ENCODE assay signal across 20 mouse cellular contexts in the genomic region with DNA sequence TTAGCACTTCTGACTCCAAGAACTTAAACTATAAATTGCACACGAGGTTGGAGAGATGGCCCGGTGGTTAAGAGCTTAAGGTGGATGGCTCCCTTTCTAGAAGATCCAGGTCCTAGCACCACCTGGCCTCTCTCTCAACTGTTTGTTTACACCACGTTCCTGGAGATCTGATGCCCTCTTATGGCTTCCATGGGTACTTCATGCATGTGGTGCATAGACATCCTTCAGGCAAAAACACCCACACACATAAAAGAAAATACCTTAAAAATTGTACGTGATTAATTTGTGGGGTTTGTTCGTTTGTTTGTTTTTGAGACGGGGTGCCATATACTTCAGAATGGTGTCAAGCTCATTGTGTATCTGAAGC. TPM values are rescaled to one million over a fixed set of nuclear protein-coding genes. Genes with fewer than 3 reads are reported as not detected.
A peak's percentile ranks its signal among the peaks of the same experiment; 100 is the strongest.
DNase-seq lines count a peak whose midpoint lies in the region; ATAC-seq and TF ChIP-seq lines count a peak whose summit lies in the region.
"Had no signal": no experiment of that assay in that cellular context is flagged by ENCODE, and none has a peak within 500 bp of the region (broad histone marks: within the 10 kb centered on the region; RNA-seq: fewer than 3 reads in every experiment).

No protein-coding gene starts in this region.

- no peak for ATAC-seq in kidney, embryonic 15.5 days (replicated peaks; ENCODE audit: low FRiP score)
- peak; percentile 36; the same call in 1 of the 2 replicates for ATAC-seq in common myeloid progenitor, adult 5-6 weeks (replicated peaks; ENCODE audit: low read depth, poor library complexity, severe bottlenecking)

- TF ChIP-seq CTCF in kidney, adult 2 months (conservative IDR thresholded peaks at IDR 0.05; ENCODE audit: insufficient read depth, insufficient read length, low read depth, low read length): peak; percentile 19; the same call in 1 of the 2 replicates
- peak; percentile 19 for TF ChIP-seq CTCF in ES-Bruce4 (IDR thresholded peaks at IDR 0.05; ENCODE audit: low read depth, low read length)

- H3K9me3 ChIP-seq in kidney, embryonic 15.5 days (replicated peaks): no peaks in the 10 kb centered on the region
- H3K9me3 ChIP-seq in ES-Bruce4 (replicated peaks; ENCODE audit: control insufficient read depth, insufficient read depth, low read length, poor library complexity, severe bottlenecking): no peaks in the 10 kb centered on the region
- H3K9me3 ChIP-seq: limb, embryonic 13.5 days; lung, embryonic 15.5 days; midbrain, embryonic 10.5 days had no signal

- H3K4me3 ChIP-seq in kidney, adult 2 months (ENCODE audit: insufficient read depth, low read depth, low read length): no peak overlapping the region
- no peak overlapping the region for H3K4me3 ChIP-seq in kidney, embryonic 15.5 days (replicated peaks)
- H3K4me3 ChIP-seq in ES-Bruce4 (ENCODE audit: low read depth, low read length): no peak overlapping the region
- H3K4me3 ChIP-seq: limb, embryonic 13.5 days; lung, embryonic 15.5 days; midbrain, embryonic 10.5 days; myocyte had no signal

- TF ChIP-seq POLR2A in kidney, adult 2 months (IDR thresholded peaks at IDR 0.05; ENCODE audit: low read depth, low read length): no peak
- no peak for TF ChIP-seq POLR2A in ES-Bruce4 (IDR thresholded peaks at IDR 0.05; ENCODE audit: insufficient read depth, low read length)

- no peak overlapping the region for H3K4me2 ChIP-seq in kidney, embryonic 15.5 days
- H3K4me2 ChIP-seq: limb, embryonic 13.5 days; lung, embryonic 15.5 days had no signal

- no peaks in the 10 kb centered on the region for H3K4me1 ChIP-seq in kidney, adult 2 months (ENCODE audit: control insufficient read depth, insufficient read depth, low read length)
- H3K4me1 ChIP-seq in kidney, embryonic 15.5 days: no peaks in the 10 kb centered on the region
- H3K4me1 ChIP-seq in ES-Bruce4 (ENCODE audit: control insufficient read depth, insufficient read depth, low read length): no peaks in the 10 kb centered on the region
- H3K4me1 ChIP-seq: limb, embryonic 13.5 days; lung, embryonic 15.5 days; midbrain, embryonic 10.5 days had no signal

- H3K9ac ChIP-seq in kidney, embryonic 15.5 days: no peak overlapping the region
- no peak overlapping the region for H3K9ac ChIP-seq in ES-Bruce4 (ENCODE audit: low read depth, poor library complexity, severe bottlenecking)
- H3K9ac ChIP-seq: limb, embryonic 13.5 days; lung, embryonic 15.5 days had no signal

- H3K27me3 ChIP-seq in kidney, adult 2 months (replicated peaks; ENCODE audit: control insufficient read depth, insufficient read depth, low read length): no peaks in the 10 kb centered on the region
- no peaks in the 10 kb centered on the region for H3K27me3 ChIP-seq in kidney, embryonic 15.5 days
- no peaks in the 10 kb centered on the region for H3K27me3 ChIP-seq in ES-Bruce4 (ENCODE audit: control insufficient read depth, insufficient read depth, low read length, poor library complexity, severe bottlenecking)
- H3K27me3 ChIP-seq: limb, embryonic 13.5 days; lung, embryonic 15.5 days had no signal

- H3K36me3 ChIP-seq in kidney, adult 2 months (ENCODE audit: control insufficient read depth, insufficient read depth, low read length): no peaks in the 10 kb centered on the region
- no peaks in the 10 kb centered on the region for H3K36me3 ChIP-seq in kidney, embryonic 15.5 days
- no peaks in the 10 kb centered on the region for H3K36me3 ChIP-seq in ES-Bruce4 (ENCODE audit: control insufficient read depth, insufficient read depth, low read length, poor library complexity, severe bottlenecking)
- H3K36me3 ChIP-seq: limb, embryonic 13.5 days; lung, embryonic 15.5 days; midbrain, embryonic 10.5 days had no signal

- WGBS in kidney, adult 2 months: 81% methylated on average over 6 of the region's 6 CpGs
- WGBS in kidney, embryonic 15.5 days: 79% methylated on average over 6 of the region's 6 CpGs

- TF ChIP-seq EP300 in ES-Bruce4 (IDR thresholded peaks at IDR 0.05; ENCODE audit: insufficient read depth, low read depth, low read length): no peak

- no peak overlapping the region for H3K27ac ChIP-seq in kidney, adult 2 months (ENCODE audit: insufficient read depth, low read depth, low read length)
- H3K27ac ChIP-seq in kidney, embryonic 15.5 days: no peak overlapping the region
- H3K27ac ChIP-seq in ES-Bruce4 (ENCODE audit: insufficient read depth, low read length): no peak overlapping the region
- H3K27ac ChIP-seq: limb, embryonic 13.5 days; lung, embryonic 15.5 days; midbrain, embryonic 10.5 days had no signal

- no peak for DNase-seq in kidney, adult 2 months
- DNase-seq in 416B (ENCODE audit: low read depth): peak; percentile 29
- DNase-seq in right cerebral cortex, postnatal 4 days: no peak
- no peak for DNase-seq in T-cell, adult 2 months (ENCODE audit: low spot score)
- DNase-seq: adrenal gland, adult 8-10 months; cerebellum, adult 9-11 months; heart, adult 18-20 months; heart, postnatal 4 days; kidney, postnatal 36 days; layer of hippocampus, postnatal 36 days had no signal

RNA-seq across cellular contexts. Expression of a gene that starts 10.6 kb away (rescaled TPM):
- 1.0 and 2.0 TPM in 2 replicates for polyA plus RNA-seq in kidney, adult 2 months (2012; rRNA removed)
- polyA plus RNA-seq in kidney, embryonic 15.5 days (2015; fragmentation: Nextera tagmentation; extraction: Ambion mirVana): not detected in 2 replicates
- not detected in 2 replicates for polyA plus RNA-seq in ES-Bruce4 (2011; ENCODE audit: insufficient read depth, insufficient read length, low read depth, missing spikeins)
- not detected in 2 replicates for total RNA-seq in common myeloid progenitor, adult 5-6 weeks (2017)
- total RNA-seq: adrenal gland, adult 8-10 months; heart, adult 18-20 months; heart, postnatal 4 days; layer of hippocampus, postnatal 36 days had no signal
- polyA plus RNA-seq: embryonic facial prominence, embryonic 11.5 days; forebrain, embryonic 11.5 days; intestine, embryonic 14.5 days; limb, embryonic 13.5 days; lung, embryonic 15.5 days; midbrain, embryonic 10.5 days; myocyte had no signal

RNA-seq across cellular contexts. Expression of a gene that starts 10.9 kb away (rescaled TPM):
- not detected in 2 replicates for polyA plus RNA-seq in kidney, adult 2 months (2012; rRNA removed)
- not detected in 2 replicates for polyA plus RNA-seq in kidney, embryonic 15.5 days (2015; fragmentation: Nextera tagmentation; extraction: Ambion mirVana)
- not detected in 2 replicates for polyA plus RNA-seq in ES-Bruce4 (2011; ENCODE audit: insufficient read depth, insufficient read length, low read depth, missing spikeins)
- total RNA-seq in common myeloid progenitor, adult 5-6 weeks (2017): not detected in 2 replicates
- total RNA-seq: adrenal gland, adult 8-10 months; heart, adult 18-20 months; heart, postnatal 4 days; layer of hippocampus, postnatal 36 days had no signal
- polyA plus RNA-seq: embryonic facial prominence, embryonic 11.5 days; forebrain, embryonic 11.5 days; intestine, embryonic 14.5 days; limb, embryonic 13.5 days; lung, embryonic 15.5 days; midbrain, embryonic 10.5 days; myocyte had no signal

RNA-seq across cellular contexts. Expression of a gene that starts 17.2 kb away (rescaled TPM):
- polyA plus RNA-seq in kidney, adult 2 months (2012; rRNA removed): 0.30 TPM in 1 of 2 replicates, not detected in the other
- 0.67 and 0.95 TPM in 2 replicates for polyA plus RNA-seq in kidney, embryonic 15.5 days (2015; fragmentation: Nextera tagmentation; extraction: Ambion mirVana)
- polyA plus RNA-seq in ES-Bruce4 (2011; ENCODE audit: insufficient read depth, insufficient read length, low read depth, missing spikeins): not detected in 2 replicates
- total RNA-seq in common myeloid progenitor, adult 5-6 weeks (2017): not detected in 2 replicates
- total RNA-seq: adrenal gland, adult 8-10 months; heart, adult 18-20 months; heart, postnatal 4 days; layer of hippocampus, postnatal 36 days had no signal
- polyA plus RNA-seq: embryonic facial prominence, embryonic 11.5 days; forebrain, embryonic 11.5 days; intestine, embryonic 14.5 days; limb, embryonic 13.5 days; lung, embryonic 15.5 days; midbrain, embryonic 10.5 days; myocyte had no signal

RNA-seq across cellular contexts. Expression of a gene that starts 24.0 kb away (rescaled TPM):
- polyA plus RNA-seq in kidney, adult 2 months (2012; rRNA removed): not detected in 2 replicates
- not detected in 2 replicates for polyA plus RNA-seq in kidney, embryonic 15.5 days (2015; fragmentation: Nextera tagmentation; extraction: Ambion mirVana)
- polyA plus RNA-seq in ES-Bruce4 (2011; ENCODE audit: insufficient read depth, insufficient read length, low read depth, missing spikeins): not detected in 2 replicates
- not detected in 2 replicates for total RNA-seq in common myeloid progenitor, adult 5-6 weeks (2017)
- total RNA-seq: adrenal gland, adult 8-10 months; heart, adult 18-20 months; heart, postnatal 4 days; layer of hippocampus, postnatal 36 days had no signal
- polyA plus RNA-seq: embryonic facial prominence, embryonic 11.5 days; forebrain, embryonic 11.5 days; intestine, embryonic 14.5 days; limb, embryonic 13.5 days; lung, embryonic 15.5 days; midbrain, embryonic 10.5 days; myocyte had no signal

RNA-seq across cellular contexts. Expression of a gene that starts 36.4 kb away (rescaled TPM):
- not detected in 2 replicates for polyA plus RNA-seq in kidney, adult 2 months (2012; rRNA removed)
- polyA plus RNA-seq in kidney, embryonic 15.5 days (2015; fragmentation: Nextera tagmentation; extraction: Ambion mirVana): 0.27 TPM in 1 of 2 replicates, not detected in the other
- not detected in 2 replicates for polyA plus RNA-seq in ES-Bruce4 (2011; ENCODE audit: insufficient read depth, insufficient read length, low read depth, missing spikeins)
- total RNA-seq in common myeloid progenitor, adult 5-6 weeks (2017): not detected in 2 replicates
- total RNA-seq: adrenal gland, adult 8-10 months; heart, adult 18-20 months; heart, postnatal 4 days; layer of hippocampus, postnatal 36 days had no signal
- polyA plus RNA-seq: embryonic facial prominence, embryonic 11.5 days; forebrain, embryonic 11.5 days; intestine, embryonic 14.5 days; limb, embryonic 13.5 days; lung, embryonic 15.5 days; midbrain, embryonic 10.5 days; myocyte had no signal
